Mouse (Mus musculus) small intestine, adult 2 months (tissue): ENCODE measurements around the gene Ifna6.

Experiments used
- CTCF ChIP-seq: fragments of 200-500 bp; IDR thresholded peaks from 2 replicates; pipeline ENCODE4 v1.5.1; 2012; ENCODE audit warnings: low read depth, mild to moderate bottlenecking, control low read depth, inconsistent platforms, low read length, moderate library complexity, mixed read lengths; ENCODE audit not compliant: insufficient replicate concordance, insufficient read length; ENCODE audit errors: extremely low read depth
- POLR2A ChIP-seq: fragments of 200-500 bp; IDR thresholded peaks from 2 replicates; pipeline ENCODE4 v1.6.1; 2012; ENCODE audit warnings: low read depth, mild to moderate bottlenecking, control low read depth, inconsistent platforms, low read length, moderate library complexity

DNA sequence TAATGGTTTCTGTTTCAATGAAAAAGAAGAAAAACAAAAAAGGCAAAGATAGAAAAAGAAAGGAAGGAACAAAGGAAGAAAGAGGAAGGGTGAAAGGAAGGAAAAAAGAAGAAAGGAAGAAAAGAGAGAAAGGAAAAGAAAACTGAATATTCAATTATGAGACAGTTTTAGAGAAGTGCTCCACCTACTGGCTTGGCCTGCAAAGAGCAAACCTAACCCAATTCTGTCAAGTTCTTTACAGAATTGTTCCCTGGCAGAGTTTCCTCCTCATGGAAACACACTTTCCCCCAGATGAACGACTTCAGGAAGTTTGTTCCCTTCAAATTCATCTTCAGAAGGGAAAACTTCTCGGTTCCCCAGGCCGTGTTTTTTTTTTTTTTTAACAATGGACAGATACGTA lies 4.2 kb upstream of the Ifna6 start:
- TF ChIP-seq CTCF, result no peak
- no peak for TF ChIP-seq POLR2A
